Mouse (Mus musculus) hindbrain, postnatal 0 days (tissue): ENCODE results near the gene Vcpkmt. TPM values are rescaled to one million over a fixed set of nuclear protein-coding genes. Genes with fewer than 3 reads are reported as not detected.
"Not testable (repeated sequence)": the region's sequence is repeated elsewhere in the genome, so short reads cannot be mapped to it uniquely, and the experiment has no call there.

Experiments used
- ATAC-seq: fragments of 200-750 bp; cut with Nextera tagmentation; 2 replicates; pipeline ENCODE4 v1.8.0; 2017; ENCODE audit warnings: mild to moderate bottlenecking, moderate TSS enrichment, moderate library complexity
- DNase-seq: peaks from one replicate; pipeline ENCODE4 v3.0.0-alpha.2; 2015; ENCODE audit warnings: low spot score
- H3K27ac ChIP-seq: fragments of 300-500 bp; sonication (generic); 2 replicates; pipeline ENCODE4 v1.5.1; 2014; ENCODE audit warnings: mild to moderate bottlenecking
- H3K27me3 ChIP-seq: fragments of 300-500 bp; sonication (generic); 2 replicates; pipeline ENCODE4 v1.6.1; 2014; ENCODE audit warnings: low read length, mixed read lengths; ENCODE audit not compliant: insufficient read depth
- H3K36me3 ChIP-seq: fragments of 300-500 bp; sonication (generic); 2 replicates; pipeline ENCODE4 v1.6.1; 2014; ENCODE audit warnings: low read length, mixed read lengths; ENCODE audit not compliant: insufficient read depth
- H3K4me1 ChIP-seq: fragments of 300-500 bp; sonication (generic); 2 replicates; pipeline ENCODE4 v1.6.1; 2014; ENCODE audit warnings: antibody characterized with exemption, low read length, mixed read lengths; ENCODE audit not compliant: insufficient read depth
- H3K4me2 ChIP-seq: fragments of 300-500 bp; sonication (generic); 2 replicates; pipeline ENCODE4 v1.6.1; 2014; ENCODE audit warnings: low read depth, mild to moderate bottlenecking, low read length, moderate library complexity, mixed read lengths
- H3K4me3 ChIP-seq: fragments of 300-500 bp; sonication (generic); 2 replicates; pipeline ENCODE4 v1.5.1; 2014; ENCODE audit warnings: low read length
- H3K9ac ChIP-seq: fragments of 300-500 bp; sonication (generic); replicated peaks from 2 replicates; pipeline ENCODE4 v1.6.1; 2014; ENCODE audit warnings: mild to moderate bottlenecking, low read length, moderate library complexity, mixed read lengths
- H3K9me3 ChIP-seq: fragments of 300-500 bp; sonication (generic); 2 replicates; pipeline ENCODE4 v1.6.1; 2016; ENCODE audit warnings: low read length, mixed read lengths
- CTCF ChIP-seq: IDR thresholded peaks from 2 replicates; pipeline ENCODE4 v1.5.1; 2016; ENCODE audit warnings: antibody characterized with exemption, control low read depth, low read depth
- WGBS: fragments of 180-500 bp; shearing (Covaris S2); extraction: QIAGEN DNeasy Blood & Tissue Kit; methylation state at CpG from one replicate; pipeline ENCODE4 v1.1.7; 2014; 5-methylcytosine and 5-hydroxymethylcytosine counted together
- polyA plus RNA-seq: library from polyadenylated mRNA; unstranded; fragments of >200 nt; fragmentation: Nextera tagmentation; extraction: Ambion mirVana; gene quantifications from 2 replicates; pipeline ENCODE4 v1.2.1, GENCODE M21; 2015
- total RNA-seq: library from RNA; depleted of rRNA; stranded (reverse); fragments of >200 nt; gene quantifications from 2 replicates; pipeline ENCODE4 v1.2.3, GENCODE M21; 2014

Vcpkmt gene
- total and polyA plus RNA-seq, 2 experiments from 2014 or later, result 4.0 to 33.6 TPM

DNA sequence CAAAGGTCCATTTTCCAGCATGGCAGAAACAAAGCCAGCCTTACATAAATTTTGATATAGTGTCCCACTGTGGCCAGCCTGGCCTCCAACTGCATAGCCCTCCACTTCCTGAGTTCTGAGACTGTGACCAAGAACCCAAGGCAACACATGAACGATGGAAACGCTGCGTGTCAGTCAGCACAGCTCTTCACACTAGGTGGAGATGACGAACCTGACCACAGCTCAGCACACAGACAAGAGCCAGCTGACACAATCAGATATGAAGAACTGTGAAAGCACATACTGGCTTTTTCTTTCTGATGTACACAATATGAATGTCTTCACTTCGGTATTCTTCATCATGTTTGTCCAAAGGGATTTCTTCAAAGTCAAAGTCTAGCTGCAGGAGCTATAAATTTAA lies 3.2 kb downstream of the Vcpkmt start:
- DNase-seq (no peak), ATAC-seq (no peak)
- Histone ChIP-seq H3K36me3 (peaks cover 19% of the 10 kb centered on the region; the same call in 1 of the 2 replicates), H3K4me2 (no peak overlapping the region), H3K27me3 (no peaks in the 10 kb centered on the region), H3K27ac (no peak overlapping the region), H3K9ac (no peak overlapping the region), H3K9me3 (no peaks in the 10 kb centered on the region), H3K4me3 (no peak overlapping the region), H3K4me1 (peaks cover 5% of the 10 kb centered on the region; the same call in 1 of the 2 replicates)
- 93% methylated on average over 5 of the region's 5 CpGs for WGBS
- no peak for TF ChIP-seq CTCF

DNA sequence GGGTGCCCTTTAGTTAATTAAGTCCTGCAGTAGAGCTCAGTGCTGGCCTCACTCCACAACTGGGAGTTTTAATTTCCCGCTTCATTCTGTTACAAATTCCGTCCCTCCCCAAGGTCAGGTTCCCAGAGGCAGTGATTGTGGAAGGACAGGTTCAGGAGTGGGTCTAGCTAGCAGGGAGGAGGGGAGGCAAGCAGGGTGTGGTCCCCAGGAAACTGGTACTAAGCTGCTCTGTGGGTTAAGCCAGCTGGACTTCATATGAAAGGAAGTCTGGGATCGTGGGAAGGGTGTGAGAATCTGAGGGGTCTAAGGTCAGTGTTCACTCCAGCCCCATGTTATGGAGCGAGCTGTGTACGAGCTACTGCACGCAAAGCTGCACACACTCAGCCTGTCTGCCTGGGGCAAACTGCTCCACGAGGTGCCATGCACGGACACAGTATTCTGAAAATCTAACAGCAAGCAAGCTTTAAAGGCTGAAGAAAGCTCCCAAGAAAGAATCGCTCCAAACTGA lies 6.7 kb downstream of the Vcpkmt start:
- Histone ChIP-seq H3K27ac (no peak overlapping the region), H3K9me3 (no peaks in the 10 kb centered on the region), H3K36me3 (peaks cover 16% of the 10 kb centered on the region; the same call in 1 of the 2 replicates), H3K27me3 (no peaks in the 10 kb centered on the region), H3K4me1 (no peaks in the 10 kb centered on the region), H3K4me2 (no peak overlapping the region), H3K9ac (no peak overlapping the region), H3K4me3 (no peak overlapping the region)
- WGBS, result 79% methylated on average over 9 of the region's 9 CpGs
- no peak for TF ChIP-seq CTCF
- DNase-seq (no peak), ATAC-seq (no peak)

DNA sequence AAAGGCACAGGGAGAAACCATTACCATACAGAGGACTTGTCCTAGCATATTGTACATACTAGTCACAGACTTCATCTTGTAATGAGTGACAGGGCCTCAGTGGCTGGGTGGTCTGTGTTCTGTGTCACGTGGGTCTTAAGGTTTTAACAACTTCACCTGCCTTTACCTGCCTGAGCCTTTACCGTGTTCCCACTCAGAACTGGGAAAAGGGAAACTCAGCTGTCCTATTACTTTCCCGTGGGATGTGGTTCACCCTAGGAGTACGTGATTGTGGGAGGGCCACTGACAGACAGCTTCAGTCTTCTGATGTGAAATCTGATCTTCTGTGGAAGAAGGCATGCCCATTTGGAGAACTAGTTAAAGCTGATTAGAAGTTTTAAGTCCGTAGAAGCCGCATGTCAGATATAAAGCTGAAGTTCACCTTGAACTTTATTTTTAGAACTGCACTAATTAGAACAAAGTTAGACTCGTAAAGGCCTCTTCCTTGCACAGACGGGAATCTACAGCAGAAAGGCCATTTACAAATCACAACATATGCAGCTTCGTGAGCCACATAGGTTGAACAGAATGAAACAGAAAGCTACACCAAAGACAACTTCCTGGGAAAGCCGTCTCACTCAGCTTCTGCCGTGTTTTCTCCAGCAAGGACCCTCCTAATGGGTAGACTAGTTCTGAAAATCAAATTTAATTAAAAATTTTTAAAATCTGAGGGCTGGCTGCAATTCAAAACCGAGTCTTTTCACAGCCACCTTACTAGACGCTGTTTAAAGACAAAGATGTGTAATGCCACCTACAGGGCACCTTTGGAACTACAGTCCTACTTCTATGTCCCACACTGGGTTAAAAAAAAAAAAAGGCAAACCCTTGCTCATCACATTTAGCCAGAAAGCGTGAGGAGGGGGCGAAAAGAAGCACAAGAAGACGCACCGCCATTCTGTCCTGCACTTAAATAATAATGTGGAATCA lies 8.6 kb downstream of the Vcpkmt start:
- Histone ChIP-seq H3K4me2 (peak overlapping the region; percentile 56), H3K9ac (no peak overlapping the region), H3K27me3 (no peaks in the 10 kb centered on the region), H3K27ac (no peak overlapping the region), H3K4me1 (no peaks in the 10 kb centered on the region), H3K9me3 (no peaks in the 10 kb centered on the region), H3K4me3 (peak overlapping the region; percentile 29), H3K36me3 (peaks cover 16% of the 10 kb centered on the region; the same call in 1 of the 2 replicates)
- DNase-seq (peak; percentile 94), ATAC-seq (peak; percentile 78)
- WGBS, result 24% methylated on average over 17 of the region's 17 CpGs
- TF ChIP-seq CTCF, result peak; percentile 86

DNA sequence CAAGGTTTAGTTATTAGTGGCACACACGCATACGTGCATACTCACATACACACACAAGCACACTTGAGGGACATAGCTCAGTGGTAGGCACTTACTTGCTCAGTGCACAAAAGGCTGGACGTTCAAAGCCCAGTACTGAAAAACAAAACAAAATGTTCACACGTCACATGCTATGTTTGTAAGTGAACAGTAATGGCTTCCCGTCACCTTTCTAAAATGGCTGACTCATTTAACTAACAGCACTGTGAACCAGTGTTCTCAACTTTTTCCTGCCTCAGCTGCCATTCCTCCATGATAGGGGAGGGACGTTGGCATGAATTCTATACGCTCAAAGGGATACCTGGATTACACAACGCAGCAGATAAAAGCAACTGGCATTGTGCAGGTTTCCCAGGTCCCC lies 9.6 kb downstream of the Vcpkmt start:
- ATAC-seq (no peak), DNase-seq (no peak)
- H3K27me3 ChIP-seq, result no peaks in the 10 kb centered on the region
- H3K4me3 ChIP-seq, result no peak overlapping the region
- 91% methylated on average over 8 of the region's 8 CpGs for WGBS
- no peak overlapping the region for H3K4me2 ChIP-seq
- H3K36me3 ChIP-seq, result peaks cover 10% of the 10 kb centered on the region; the same call in 1 of the 2 replicates
- H3K9me3 ChIP-seq, result no peaks in the 10 kb centered on the region
- no peak for TF ChIP-seq CTCF
- no peaks in the 10 kb centered on the region for H3K4me1 ChIP-seq
- no peak overlapping the region for H3K9ac ChIP-seq
- H3K27ac ChIP-seq, result no peak overlapping the region

DNA sequence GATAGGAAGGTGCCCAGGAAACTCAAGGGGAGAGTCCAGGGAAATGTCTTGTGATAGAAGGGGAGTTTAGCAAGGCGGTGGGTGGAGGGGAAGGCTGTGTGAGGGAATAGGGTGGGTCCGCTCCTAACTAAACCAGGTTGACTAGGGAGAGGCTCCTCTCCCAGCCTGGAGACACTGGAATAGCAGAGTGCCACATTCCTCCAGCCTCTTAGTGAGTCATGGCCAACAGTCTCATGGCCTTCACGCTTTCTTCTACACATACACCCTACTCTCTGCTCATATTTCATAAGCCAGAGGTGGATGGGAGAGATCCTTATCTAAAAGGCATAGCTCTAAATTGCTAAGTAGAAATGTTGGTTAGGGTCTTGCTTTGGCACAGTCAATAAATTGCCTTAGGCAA lies 12.9 kb downstream of the Vcpkmt start:
- H3K36me3 ChIP-seq, result no peaks in the 10 kb centered on the region
- ATAC-seq, result no peak
- 96% methylated on average over 3 of the region's 3 CpGs for WGBS

DNA sequence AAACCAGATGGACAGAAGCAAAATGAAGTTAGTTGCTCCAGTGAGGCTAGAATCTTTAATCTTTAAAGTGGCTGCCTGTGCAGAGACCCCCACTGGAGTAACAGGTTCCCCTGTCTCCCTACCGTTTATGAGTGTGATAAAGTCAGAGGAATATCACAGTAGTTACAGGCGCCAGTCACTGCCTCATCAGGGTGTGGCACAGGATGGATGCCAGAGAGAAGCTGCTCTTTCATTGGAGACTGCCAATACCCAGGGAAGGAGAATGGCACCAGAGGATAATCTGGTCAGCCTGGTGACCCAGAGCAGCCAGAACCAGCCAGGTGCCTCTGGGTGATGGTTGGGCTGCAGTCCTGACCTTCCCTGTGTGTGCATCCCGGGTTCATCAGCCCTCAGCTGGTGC lies 14.6 kb downstream of the Vcpkmt start:
- H3K4me2 ChIP-seq, result no peak overlapping the region
- ATAC-seq, result no peak
- no peak for DNase-seq
- no peak overlapping the region for H3K9ac ChIP-seq
- TF ChIP-seq CTCF, result no peak
- no peak overlapping the region for H3K27ac ChIP-seq
- no peaks in the 10 kb centered on the region for H3K36me3 ChIP-seq
- WGBS, result 82% methylated on average over 3 of the region's 3 CpGs
- no peaks in the 10 kb centered on the region for H3K27me3 ChIP-seq
- H3K4me3 ChIP-seq, result no peak overlapping the region
- H3K4me1 ChIP-seq, result no peaks in the 10 kb centered on the region
- H3K9me3 ChIP-seq, result no peaks in the 10 kb centered on the region

More for the DNA sequence above, 12.9 kb downstream of the Vcpkmt start:
- H3K4me1 ChIP-seq, result no peaks in the 10 kb centered on the region
- H3K4me3 ChIP-seq, result no peak overlapping the region
- H3K9ac ChIP-seq, result no peak overlapping the region
- DNase-seq, result no peak
- H3K27ac ChIP-seq, result no peak overlapping the region
- no peak for TF ChIP-seq CTCF
- no peaks in the 10 kb centered on the region for H3K9me3 ChIP-seq
- no peaks in the 10 kb centered on the region for H3K27me3 ChIP-seq
- H3K4me2 ChIP-seq, result no peak overlapping the region

DNA sequence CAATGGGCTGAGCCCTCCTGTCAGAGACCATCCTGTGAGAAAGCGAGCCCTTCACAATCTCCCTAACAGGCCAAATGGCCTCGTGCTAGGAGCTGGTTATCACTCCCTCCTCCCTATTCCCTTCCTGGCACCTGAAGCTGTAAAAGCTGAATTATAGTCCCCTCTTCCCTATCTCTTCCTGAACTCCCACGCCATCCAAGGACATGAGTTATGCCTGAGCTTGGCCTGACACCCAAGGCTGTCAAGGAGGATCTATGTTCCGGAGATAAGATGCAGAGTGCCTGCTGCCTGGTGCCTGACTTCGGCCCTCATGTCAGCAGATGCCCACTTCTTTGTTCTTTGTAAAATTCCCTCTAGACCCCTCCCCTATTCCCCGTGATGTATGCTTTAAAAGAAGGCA lies 21.8 kb downstream of the Vcpkmt start:
- H3K9ac ChIP-seq, H3K27ac ChIP-seq, H3K27me3 ChIP-seq, H3K4me3 ChIP-seq, H3K9me3 ChIP-seq, ATAC-seq, H3K4me1 ChIP-seq, DNase-seq, H3K4me2 ChIP-seq, H3K36me3 ChIP-seq: not testable (repeated sequence)
- WGBS, result 89% methylated on average over 6 of the region's 6 CpGs
